Mouse (Mus musculus) bone marrow, adult 2 months (tissue): ENCODE measurements around the gene Ifnlr1. TPM values are rescaled to one million over a fixed set of nuclear protein-coding genes. Genes with fewer than 3 reads are reported as not detected.

Experiments used
- H3K27ac ChIP-seq: fragments of 200-500 bp; 2 replicates; pipeline ENCODE4 v1.5.1; 2012; ENCODE audit warnings: low read depth, mild to moderate bottlenecking, control low read depth, inconsistent platforms, low read length; ENCODE audit not compliant: control insufficient read depth, poor library complexity, insufficient read depth
- H3K4me1 ChIP-seq: fragments of 200-500 bp; 2 replicates; pipeline ENCODE4 v1.6.1; 2011; ENCODE audit warnings: low read length; ENCODE audit not compliant: control insufficient read depth, insufficient read depth
- H3K4me3 ChIP-seq: fragments of 200-500 bp; replicated peaks from 2 replicates; pipeline ENCODE3; 2011; ENCODE audit warnings: mild to moderate bottlenecking, low read depth, low read length, control low read depth; ENCODE audit not compliant: control insufficient read depth
- CTCF ChIP-seq: fragments of 200-500 bp; IDR thresholded peaks from 2 replicates; pipeline ENCODE4 v1.5.1; 2011; ENCODE audit warnings: low read length, control low read depth; ENCODE audit not compliant: control insufficient read depth, insufficient read depth
- POLR2A ChIP-seq: fragments of 200-500 bp; IDR thresholded peaks from 2 replicates; pipeline ENCODE4 v1.6.1; 2011; ENCODE audit warnings: low read depth, mild to moderate bottlenecking, control low read depth, low read length, borderline replicate concordance; ENCODE audit not compliant: control insufficient read depth
- WGBS: fragments of 180-500 bp; shearing (Covaris S2); methylation state at CpG from one replicate; pipeline ENCODE4 v1.1.7; 2018; 5-methylcytosine and 5-hydroxymethylcytosine counted together
- polyA plus RNA-seq: library from polyadenylated mRNA; stranded (reverse); fragments of >200 nt; gene quantifications from 2 replicates; pipeline ENCODE4 v1.2.4, GENCODE M21; 2011; ENCODE audit warnings: low replicate concordance; ENCODE audit not compliant: missing spikeins, insufficient read depth, insufficient read length

Gene Ifnlr1
- polyA plus RNA-seq, 1 experiment, result 7.3 TPM

DNA sequence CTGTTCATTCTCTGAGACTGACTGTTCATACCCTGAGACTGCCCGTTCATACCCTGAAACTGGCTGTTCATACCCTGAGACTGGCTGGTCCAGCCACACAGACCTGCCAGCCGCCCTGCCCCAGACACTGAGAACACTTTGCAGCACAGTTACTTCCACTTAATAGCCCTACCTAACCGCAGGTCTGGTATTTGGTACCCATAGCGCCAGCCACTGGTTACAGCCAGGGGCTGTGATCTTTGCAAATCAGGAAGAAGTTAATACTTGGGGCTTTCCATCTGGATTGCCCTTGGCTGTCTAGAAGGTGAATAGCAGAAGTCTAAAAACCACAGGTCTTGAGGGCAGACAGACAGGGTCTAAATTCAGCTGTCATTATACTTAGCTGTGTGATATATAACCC, 6.8 kb upstream of the Ifnlr1 start:
- TF ChIP-seq CTCF, result no peak
- TF ChIP-seq POLR2A, result no peak
- no peak overlapping the region for H3K4me3 ChIP-seq
- H3K4me1 ChIP-seq, result peaks cover 6% of the 10 kb centered on the region
- WGBS, result 3% methylated on average over 4 of the region's 4 CpGs
- peak overlapping the region; percentile 6; the same call in 1 of the 2 replicates for H3K27ac ChIP-seq

DNA sequence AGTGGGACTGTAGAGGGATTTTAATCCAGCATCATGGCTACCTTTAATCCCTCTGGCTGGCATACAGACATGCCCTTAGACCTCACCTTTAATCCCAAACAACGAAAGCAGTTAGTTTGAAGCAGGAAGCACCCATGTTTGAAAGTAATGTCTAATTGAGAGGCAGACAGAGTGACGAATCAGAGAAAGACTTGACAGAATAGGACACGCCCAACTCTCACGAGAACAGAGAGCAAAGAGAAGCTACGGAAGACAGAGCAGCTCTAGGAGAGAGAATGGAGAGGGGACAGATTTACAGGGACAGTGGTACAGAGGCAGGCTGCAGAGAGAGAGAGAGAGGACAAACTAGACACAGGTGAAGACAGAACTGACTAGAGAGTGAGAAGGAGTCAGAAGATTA, 4.3 kb upstream of the Ifnlr1 start:
- Histone ChIP-seq H3K4me1 (peaks cover 5% of the 10 kb centered on the region), H3K27ac (no peak overlapping the region), H3K4me3 (no peak overlapping the region)
- no peak for TF ChIP-seq POLR2A
- TF ChIP-seq CTCF, result no peak
- 72% methylated on average over 5 of the region's 5 CpGs for WGBS

DNA sequence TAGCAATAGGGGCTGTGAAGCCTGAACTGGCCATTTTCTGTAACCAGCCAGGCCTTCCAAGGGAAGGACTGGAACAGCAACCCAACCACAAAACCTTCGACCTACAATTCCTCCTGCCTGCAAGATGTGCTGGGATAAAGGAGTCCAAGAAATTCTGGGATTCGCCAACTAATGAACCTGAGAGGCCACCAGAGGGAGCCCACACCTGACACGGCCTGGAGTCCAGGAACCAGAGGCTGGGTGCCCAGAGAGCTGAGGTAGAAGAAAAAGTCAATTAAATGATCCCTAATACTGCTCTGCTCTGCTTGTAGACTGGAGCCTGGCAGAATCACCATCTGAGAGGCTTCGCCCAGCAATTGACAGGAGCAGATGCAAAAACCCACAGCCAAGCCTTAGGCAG, 2.5 kb upstream of the Ifnlr1 start:
- Histone ChIP-seq H3K27ac (peak overlapping the region; percentile 33), H3K4me3 (no peak overlapping the region), H3K4me1 (peaks cover 5% of the 10 kb centered on the region)
- 23% methylated on average over 4 of the region's 4 CpGs for WGBS
- TF ChIP-seq CTCF (peak; percentile 57; the same call in 1 of the 2 replicates), POLR2A (no peak)

DNA sequence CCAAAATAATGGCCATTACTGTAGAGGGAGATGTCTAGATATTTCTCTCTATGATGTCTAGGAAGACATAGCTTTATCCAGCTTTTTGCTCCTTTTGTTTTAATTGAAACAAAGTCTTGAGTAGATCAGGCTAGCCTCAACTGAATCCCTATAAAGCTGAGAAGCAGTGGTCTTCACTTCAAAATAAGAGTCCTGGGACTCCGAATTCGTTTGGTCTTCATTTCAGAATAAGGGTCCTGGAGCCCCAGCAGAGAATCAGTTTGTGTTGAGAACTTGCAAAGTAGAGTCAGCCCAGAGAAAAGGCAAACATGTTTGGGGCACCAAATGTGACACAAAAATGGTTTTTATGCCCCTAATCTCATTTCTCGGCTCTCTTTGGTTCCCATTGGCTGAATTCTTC, 1.4 kb upstream of the Ifnlr1 start:
- 11% methylated on average over 3 of the region's 3 CpGs for WGBS
- no peak for TF ChIP-seq POLR2A
- TF ChIP-seq CTCF, result no peak
- Histone ChIP-seq H3K4me3 (no peak overlapping the region), H3K4me1 (peaks cover 4% of the 10 kb centered on the region), H3K27ac (no peak overlapping the region)

DNA sequence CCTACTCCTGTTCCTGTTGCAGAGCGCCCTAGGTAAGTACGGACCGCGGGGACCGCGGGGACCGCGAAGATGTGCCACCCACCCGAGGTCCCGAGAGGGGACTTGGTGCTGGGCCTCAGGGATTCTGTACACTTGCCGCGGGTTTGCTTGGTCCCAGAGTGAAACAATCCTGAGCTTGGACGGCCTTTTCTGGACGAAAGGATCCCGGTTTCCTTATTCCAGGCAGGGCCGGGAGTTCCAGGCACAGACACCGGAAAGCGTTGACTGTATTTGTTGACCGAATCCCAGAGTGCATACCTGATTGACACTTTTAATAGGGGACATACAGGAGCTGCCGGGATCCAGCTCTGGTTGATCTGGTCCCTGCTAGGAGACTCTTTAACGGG, 474 bp downstream of the Ifnlr1 start:
- peak overlapping the region; percentile 76 for H3K27ac ChIP-seq
- no peaks in the 10 kb centered on the region; the same call in 1 of the 2 replicates for H3K4me1 ChIP-seq
- TF ChIP-seq POLR2A (no peak), CTCF (no peak)
- peak overlapping the region; percentile 85 for H3K4me3 ChIP-seq
- WGBS, result 2% methylated on average over 21 of the region's 21 CpGs

DNA sequence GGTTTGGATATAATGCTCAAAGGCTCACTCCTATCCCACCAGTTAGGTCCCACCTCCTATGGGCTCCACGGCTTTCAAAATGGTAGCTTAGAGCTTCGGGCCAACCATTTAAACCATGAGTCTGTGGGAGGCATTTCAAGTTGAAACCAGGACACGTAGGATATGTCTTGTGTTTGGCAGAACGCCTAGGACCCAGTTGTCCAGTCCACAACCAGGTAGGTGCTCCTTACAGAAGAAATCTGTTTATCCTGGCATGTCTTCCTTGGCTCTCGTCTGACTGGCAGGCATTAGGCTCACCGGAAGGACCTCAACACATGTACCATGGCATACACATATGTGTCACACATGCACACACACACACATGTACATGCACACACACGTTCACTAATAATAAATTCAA, 3.7 kb downstream of the Ifnlr1 start:
- Histone ChIP-seq H3K4me1 (no peaks in the 10 kb centered on the region), H3K4me3 (no peak overlapping the region), H3K27ac (no peak overlapping the region)
- WGBS, result 84% methylated on average over 7 of the region's 7 CpGs
- TF ChIP-seq POLR2A, result no peak
- no peak for TF ChIP-seq CTCF

DNA sequence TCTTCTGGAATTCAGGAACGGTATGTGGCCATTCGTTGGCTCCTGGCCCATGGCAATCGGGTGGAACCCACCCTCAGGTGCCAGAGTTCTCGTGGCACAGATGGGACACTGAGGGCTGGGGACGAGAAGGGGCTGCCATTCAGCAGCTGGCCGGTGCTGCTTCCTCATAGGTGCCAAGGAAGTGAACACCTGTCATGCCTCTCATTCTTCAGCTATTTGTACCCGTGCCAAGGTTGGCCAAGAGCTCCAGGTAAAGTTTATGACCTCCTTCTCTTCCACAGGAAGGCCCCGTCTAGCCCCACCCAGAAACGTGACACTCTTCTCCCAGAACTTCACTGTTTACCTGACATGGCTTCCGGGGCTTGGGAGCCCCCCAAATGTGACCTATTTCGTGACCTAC, 4.2 kb downstream of the Ifnlr1 start:
- 69% methylated on average over 11 of the region's 11 CpGs for WGBS
- H3K27ac ChIP-seq, result no peak overlapping the region
- TF ChIP-seq POLR2A (no peak), CTCF (no peak)
- H3K4me1 ChIP-seq, result no peaks in the 10 kb centered on the region
- no peak overlapping the region for H3K4me3 ChIP-seq

DNA sequence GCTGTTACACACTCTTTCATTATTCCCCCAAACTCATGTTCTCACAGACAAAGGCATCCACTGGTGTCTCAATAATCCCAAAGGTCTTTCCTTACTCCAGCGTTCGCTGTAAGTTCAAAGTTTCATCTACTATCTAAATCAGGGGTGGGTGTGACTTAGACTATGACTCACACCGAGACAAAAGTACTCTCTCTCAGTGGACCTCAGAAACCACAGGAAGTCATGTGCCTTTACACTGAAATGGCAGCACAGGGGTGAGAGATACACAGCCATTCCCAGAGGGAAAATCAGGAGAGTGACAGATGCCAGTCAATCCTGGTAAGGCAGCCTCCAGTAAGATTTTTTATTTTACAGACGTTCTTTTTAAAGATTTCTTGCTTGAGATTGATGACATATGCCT, 6.8 kb downstream of the Ifnlr1 start:
- WGBS, result 33% methylated on average over 4 of the region's 4 CpGs
- Histone ChIP-seq H3K4me1 (no peaks in the 10 kb centered on the region), H3K27ac (no peak overlapping the region), H3K4me3 (no peak overlapping the region)
- TF ChIP-seq CTCF (no peak), POLR2A (no peak)

DNA sequence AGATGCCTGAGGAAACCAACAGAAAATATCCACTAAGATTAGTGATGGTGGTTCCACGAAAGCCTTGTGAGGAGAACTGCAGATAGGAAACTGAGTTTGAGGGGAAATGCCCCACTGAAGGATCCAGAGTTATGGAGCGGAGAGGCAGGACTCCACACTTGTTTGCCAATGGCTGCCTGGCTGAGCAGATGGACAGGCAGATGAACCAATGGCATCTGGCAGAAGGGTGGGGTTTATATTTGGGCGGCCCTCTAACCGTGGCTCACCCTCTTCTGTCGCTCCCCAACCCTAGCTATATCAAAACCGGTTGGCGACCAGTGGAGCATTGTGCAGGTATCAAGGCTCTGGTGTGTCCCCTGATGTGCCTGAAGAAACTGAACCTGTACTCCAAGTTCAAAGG, 12.4 kb downstream of the Ifnlr1 start:
- H3K4me3 ChIP-seq, result no peak overlapping the region
- 74% methylated on average over 7 of the region's 7 CpGs for WGBS
- no peak for TF ChIP-seq POLR2A
- TF ChIP-seq CTCF, result no peak
- peaks cover under 1% of the 10 kb centered on the region for H3K4me1 ChIP-seq
- no peak overlapping the region for H3K27ac ChIP-seq

DNA sequence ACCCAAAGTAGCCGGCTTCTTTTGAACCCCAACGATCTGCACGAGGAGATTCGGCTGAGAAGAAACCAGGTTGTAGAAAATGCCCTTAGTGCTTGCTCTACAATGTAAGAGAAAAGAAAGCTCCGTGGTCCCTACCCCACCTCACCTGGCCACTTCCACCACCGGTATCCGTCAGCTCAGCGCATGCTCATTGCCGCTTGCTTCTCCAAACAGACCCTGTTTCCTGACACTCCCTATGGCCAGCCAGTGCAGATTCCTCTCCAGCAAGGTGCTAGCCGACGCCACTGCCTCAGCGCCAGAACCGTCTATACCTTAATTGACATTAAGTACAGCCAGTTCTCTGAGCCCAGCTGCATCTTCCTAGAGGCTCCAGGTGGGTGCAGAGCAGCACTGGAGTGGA, 17.4 kb downstream of the Ifnlr1 start:
- Histone ChIP-seq H3K4me1 (peaks cover 2% of the 10 kb centered on the region), H3K4me3 (no peak overlapping the region), H3K27ac (peak overlapping the region; percentile 36)
- TF ChIP-seq CTCF, result no peak
- no peak for TF ChIP-seq POLR2A
- 50% methylated on average over 13 of the region's 13 CpGs for whole genome bisulfite sequencing
